Mouse (Mus musculus) lung, embryonic 14.5 days (tissue): ENCODE results near the gene Cadm4. TPM values are rescaled to one million over a fixed set of nuclear protein-coding genes. Genes with fewer than 3 reads are reported as not detected.

Experiments
- ATAC-seq: fragments of 200-750 bp; cut with Nextera tagmentation; 2 replicates; pipeline ENCODE4 v1.8.0; 2017; ENCODE audit warnings: mild to moderate bottlenecking, moderate TSS enrichment, moderate library complexity; ENCODE audit not compliant: insufficient read depth
- DNase-seq: peaks from one replicate; pipeline ENCODE4 v3.0.0-alpha.2; 2015
- H3K27ac ChIP-seq: fragments of 300-500 bp; sonication (generic); 2 replicates; pipeline ENCODE4 v1.5.1; 2014; ENCODE audit warnings: low read depth, mild to moderate bottlenecking, moderate library complexity
- H3K27me3 ChIP-seq: fragments of 300-500 bp; sonication (generic); 2 replicates; pipeline ENCODE4 v1.6.1; 2014; ENCODE audit warnings: low read length, control low read depth; ENCODE audit not compliant: insufficient read depth
- H3K36me3 ChIP-seq: fragments of 300-500 bp; sonication (generic); 2 replicates; pipeline ENCODE4 v1.6.1; 2014; ENCODE audit warnings: control low read depth; ENCODE audit not compliant: insufficient read depth
- H3K4me1 ChIP-seq: fragments of 300-500 bp; sonication (generic); 2 replicates; pipeline ENCODE4 v1.6.1; 2014; ENCODE audit warnings: antibody characterized with exemption, control low read depth; ENCODE audit not compliant: insufficient read depth
- H3K4me2 ChIP-seq: fragments of 300-500 bp; sonication (generic); 2 replicates; pipeline ENCODE4 v1.6.1; 2014; ENCODE audit warnings: mild to moderate bottlenecking
- H3K4me3 ChIP-seq: fragments of 300-500 bp; sonication (generic); 2 replicates; pipeline ENCODE4 v1.5.1; 2014; ENCODE audit warnings: low read depth, low read length
- H3K9ac ChIP-seq: fragments of 300-500 bp; sonication (generic); 2 replicates; pipeline ENCODE4 v1.6.1; 2014
- H3K9me3 ChIP-seq: fragments of 300-500 bp; sonication (generic); 2 replicates; pipeline ENCODE4 v1.6.1; 2016; ENCODE audit warnings: low read depth, low read length, control low read depth
- CTCF ChIP-seq: IDR thresholded peaks from 2 replicates; pipeline ENCODE4 v1.5.1; 2016; ENCODE audit warnings: antibody characterized with exemption, low read depth
- WGBS: fragments of 180-500 bp; shearing (Covaris S2); extraction: QIAGEN DNeasy Blood & Tissue Kit; methylation state at CpG from one replicate; pipeline ENCODE4 v1.1.7; 2014; 5-methylcytosine and 5-hydroxymethylcytosine counted together
- polyA plus RNA-seq: library from polyadenylated mRNA; unstranded; fragments of >200 nt; fragmentation: Nextera tagmentation; extraction: Ambion mirVana; gene quantifications from 2 replicates; pipeline ENCODE4 v1.2.1, GENCODE M21; 2014

Gene Cadm4
- polyA plus RNA-seq, 1 experiment from 2014 or later, result 0.72 TPM

- Histone ChIP-seq H3K4me1 (0 out of 2 replicates have a peak, but pooled peaks cover 15% of the 10 kb centered on the region), H3K27me3 (no peaks in the 10 kb centered on the region), H3K9me3 (no peaks in the 10 kb centered on the region), H3K4me2 (no peak overlapping the region), H3K36me3 (no peaks in the 10 kb centered on the region), H3K9ac (no peak overlapping the region), H3K4me3 (no peak overlapping the region), H3K27ac (no peak overlapping the region)
- DNase-seq, result no peak
- no peak for ATAC-seq
- no peak for TF ChIP-seq CTCF
- 56% methylated on average over 10 of the region's 10 CpGs for WGBS
These were observed 24.0 kb upstream of the Cadm4 start for GRCm38 (mm10) chr7:24457726-24458370.

- Histone ChIP-seq H3K4me1 (peaks cover 18% of the 10 kb centered on the region; the same call in 1 of the 2 replicates), H3K27me3 (no peaks in the 10 kb centered on the region), H3K27ac (no peak overlapping the region), H3K4me3 (no peak overlapping the region), H3K9ac (no peak overlapping the region), H3K4me2 (no peak overlapping the region), H3K9me3 (no peaks in the 10 kb centered on the region), H3K36me3 (no peaks in the 10 kb centered on the region)
- no peak for TF ChIP-seq CTCF
- 68% methylated on average over 5 of the region's 5 CpGs for WGBS
- ATAC-seq (no peak), DNase-seq (no peak)
These were observed 22.4 kb upstream of the Cadm4 start for GRCm38 (mm10) chr7:24459440-24459839.

- ATAC-seq (no peak), DNase-seq (no peak)
- no peaks in the 10 kb centered on the region for H3K9me3 ChIP-seq
- no peak overlapping the region for H3K4me2 ChIP-seq
- WGBS, result 45% methylated on average over 3 of the region's 3 CpGs
- no peak overlapping the region for H3K4me3 ChIP-seq
- no peak overlapping the region for H3K9ac ChIP-seq
- peaks cover 18% of the 10 kb centered on the region; the same call in 1 of the 2 replicates for H3K4me1 ChIP-seq
- H3K27ac ChIP-seq, result no peak overlapping the region
- no peak for TF ChIP-seq CTCF
- H3K27me3 ChIP-seq, result no peaks in the 10 kb centered on the region
- H3K36me3 ChIP-seq, result no peaks in the 10 kb centered on the region
These were observed 22.0 kb upstream of the Cadm4 start for GRCm38 (mm10) chr7:24459843-24460242.

GRCm38 (mm10) chr7:24461376-24462051, 20.3 kb upstream of the Cadm4 start:
- no peak for TF ChIP-seq CTCF
- 0 out of 2 replicates have a peak, but pooled peaks cover 5% of the 10 kb centered on the region for H3K36me3 ChIP-seq
- no peaks in the 10 kb centered on the region for H3K9me3 ChIP-seq
- 38% methylated on average over 13 of the region's 14 CpGs for WGBS
- no peak overlapping the region for H3K9ac ChIP-seq
- ATAC-seq, result peak; percentile 7; the same call in 1 of the 2 replicates
- H3K4me3 ChIP-seq, result no peak overlapping the region
- no peak overlapping the region; the same call in 1 of the 2 replicates for H3K4me2 ChIP-seq
- H3K27me3 ChIP-seq, result no peaks in the 10 kb centered on the region
- DNase-seq, result peak; percentile 73
- peaks cover 18% of the 10 kb centered on the region; the same call in 1 of the 2 replicates for H3K4me1 ChIP-seq
- H3K27ac ChIP-seq, result peak overlapping the region; percentile 0; the same call in 1 of the 2 replicates

- 1% methylated on average over 27 of the region's 27 CpGs for WGBS
- Histone ChIP-seq H3K36me3 (0 out of 2 replicates have a peak, but pooled peaks cover 5% of the 10 kb centered on the region), H3K9me3 (no peaks in the 10 kb centered on the region), H3K4me2 (peak within 1 kb of the TSS; percentile 65), H3K4me1 (peaks cover 18% of the 10 kb centered on the region; the same call in 1 of the 2 replicates), H3K9ac (peak within 1 kb of the TSS; percentile 38), H3K27me3 (no peaks in the 10 kb centered on the region), H3K4me3 (peak within 1 kb of the TSS; percentile 40), H3K27ac (peak within 1 kb of the TSS; percentile 81)
- DNase-seq (peak; percentile 88), ATAC-seq (peak; percentile 77)
- TF ChIP-seq CTCF, result no peak
These were observed 19.2 kb upstream of the Cadm4 start, which contains the start of gene Plaur for GRCm38 (mm10) chr7:24462388-24463319. Gene Plaur, plus strand, starts transcription at chr7:24462484.

GRCm38 (mm10) chr7:24466835-24467234, 15.0 kb upstream of the Cadm4 start:
- H3K4me3 ChIP-seq, result no peak overlapping the region
- no peak for TF ChIP-seq CTCF
- DNase-seq (no peak), ATAC-seq (no peak)
- WGBS, result 89% methylated on average over 6 of the region's 6 CpGs
- no peak overlapping the region for H3K4me2 ChIP-seq
- no peaks in the 10 kb centered on the region for H3K27me3 ChIP-seq
- H3K4me1 ChIP-seq, result peaks cover 7% of the 10 kb centered on the region; the same call in 1 of the 2 replicates
- no peak overlapping the region for H3K9ac ChIP-seq
- H3K27ac ChIP-seq, result no peak overlapping the region
- no peaks in the 10 kb centered on the region for H3K9me3 ChIP-seq
- H3K36me3 ChIP-seq, result peaks cover 12% of the 10 kb centered on the region; the same call in 1 of the 2 replicates
